Mouse (Mus musculus) liver (tissue): ENCODE measurements around the gene Ppp2r2c.
A peak's percentile ranks its signal among the peaks of the same experiment; 100 is the strongest.

Source experiments
- DNase-seq: peaks from one replicate; pipeline ENCODE4 v3.0.0-alpha.2; 2020; ENCODE audit warnings: mixed read lengths

Ppp2r2c gene

GRCm38 (mm10) chr5:36898415-36899109 is 30.2 kb downstream of the Ppp2r2c start:
- no peak for DNase-seq

GRCm38 (mm10) chr5:36899392-36899791 is 31.1 kb downstream of the Ppp2r2c start:
- DNase-seq, result no peak

- no peak for DNase-seq
Measured at GRCm38 (mm10) chr5:36900189-36900619, 31.9 kb downstream of the Ppp2r2c start.

GRCm38 (mm10) chr5:36902807-36903206 is 34.5 kb downstream of the Ppp2r2c start:
- no peak for DNase-seq

- no peak for DNase-seq
Measured at GRCm38 (mm10) chr5:36904131-36904530, 35.8 kb downstream of the Ppp2r2c start.

GRCm38 (mm10) chr5:36904703-36905102 is 36.4 kb downstream of the Ppp2r2c start:
- no peak for DNase-seq

- no peak for DNase-seq
Measured at GRCm38 (mm10) chr5:36905216-36905615, 36.9 kb downstream of the Ppp2r2c start.

- no peak for DNase-seq
Measured at GRCm38 (mm10) chr5:36907695-36908094, 39.4 kb downstream of the Ppp2r2c start.

GRCm38 (mm10) chr5:36909545-36909944 is 41.2 kb downstream of the Ppp2r2c start:
- DNase-seq, result no peak

- DNase-seq, result no peak
Measured at GRCm38 (mm10) chr5:36910980-36911379, 42.7 kb downstream of the Ppp2r2c start.

GRCm38 (mm10) chr5:36911759-36912352 is 43.5 kb downstream of the Ppp2r2c start:
- DNase-seq, result no peak

- DNase-seq, result no peak
Measured at GRCm38 (mm10) chr5:36912602-36913310, 44.4 kb downstream of the Ppp2r2c start.

GRCm38 (mm10) chr5:36915256-36915655 is 46.9 kb downstream of the Ppp2r2c start:
- DNase-seq, result no peak

- no peak for DNase-seq
Measured at GRCm38 (mm10) chr5:36916581-36916980, 48.3 kb downstream of the Ppp2r2c start.

- DNase-seq, result no peak
Measured at GRCm38 (mm10) chr5:36917245-36917644, 48.9 kb downstream of the Ppp2r2c start.

GRCm38 (mm10) chr5:36918016-36918415 is 49.7 kb downstream of the Ppp2r2c start:
- no peak for DNase-seq

- no peak for DNase-seq
Measured at GRCm38 (mm10) chr5:36920072-36920471, 51.8 kb downstream of the Ppp2r2c start.

- no peak for DNase-seq
Measured at GRCm38 (mm10) chr5:36921871-36922270, 53.6 kb downstream of the Ppp2r2c start.

- DNase-seq, result no peak
Measured at GRCm38 (mm10) chr5:36922811-36923210, 54.5 kb downstream of the Ppp2r2c start.

GRCm38 (mm10) chr5:36923826-36924700 is 55.8 kb downstream of the Ppp2r2c start:
- DNase-seq, result no peak

- DNase-seq, result peak; percentile 19
Measured at GRCm38 (mm10) chr5:36928701-36929100, 60.4 kb downstream of the Ppp2r2c start.

GRCm38 (mm10) chr5:36929376-36929775 is 61.1 kb downstream of the Ppp2r2c start:
- DNase-seq, result no peak

GRCm38 (mm10) chr5:36933383-36933782 is 65.1 kb downstream of the Ppp2r2c start:
- DNase-seq, result no peak
